Mouse (Mus musculus): ENCODE measurements around the gene Olfr1183. TPM values are rescaled to one million over a fixed set of nuclear protein-coding genes. Genes with fewer than 3 reads are reported as not detected.

The Olfr1183 gene
- polyA plus RNA-seq (2014; fragmentation: Illumina TruSeq; extraction: RNeasy Lipid Tissue Mini Kit (QIAGEN cat#74804)): not detected

DNA sequence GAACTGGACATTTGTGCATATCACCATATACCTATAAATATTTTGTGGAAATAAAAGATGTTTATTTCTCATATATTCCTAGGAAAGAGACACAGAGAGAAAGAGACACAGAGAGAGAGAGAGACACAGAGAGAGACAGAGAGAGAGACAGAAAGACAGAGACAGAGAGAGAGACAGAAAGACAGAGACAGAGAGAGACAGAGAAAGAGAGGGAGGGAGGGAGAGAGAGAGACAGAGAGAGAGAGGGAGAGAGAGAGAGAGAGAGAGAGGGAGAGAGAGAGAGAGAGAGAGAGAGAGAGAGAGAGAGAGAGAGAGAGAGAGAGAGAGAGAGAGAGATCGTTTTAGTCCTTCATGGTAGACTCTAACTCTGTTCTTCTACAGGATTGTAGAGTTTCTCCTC is at the start of gene Olfr1183:
TSS of gene Olfr1183 (plus strand) at position 301 of the 400 bp plus-strand sequence.

DNA sequence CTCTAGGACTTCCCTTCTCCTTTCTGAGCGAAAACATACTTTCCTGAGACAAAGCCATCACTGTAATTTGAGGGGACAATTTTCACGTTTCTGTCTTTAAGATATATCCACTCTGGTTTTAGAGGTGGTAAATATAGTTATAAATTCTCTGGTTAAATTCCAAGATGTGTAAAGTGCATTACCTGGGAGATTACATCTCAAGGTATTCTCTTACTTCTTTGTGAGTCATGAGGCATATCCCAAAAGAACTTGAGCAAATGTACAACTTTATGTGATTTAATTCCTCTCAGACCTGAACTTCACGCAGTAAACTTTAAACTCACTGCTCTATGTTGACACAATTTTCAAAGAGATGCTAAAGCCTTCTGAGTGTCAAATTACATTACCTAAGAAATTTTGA is 48.3 kb upstream of the Olfr1183 start, which contains the start of gene Olfr1179:
TSS of gene Olfr1179 (minus strand) at position 101 of the 400 bp plus-strand sequence.

DNA sequence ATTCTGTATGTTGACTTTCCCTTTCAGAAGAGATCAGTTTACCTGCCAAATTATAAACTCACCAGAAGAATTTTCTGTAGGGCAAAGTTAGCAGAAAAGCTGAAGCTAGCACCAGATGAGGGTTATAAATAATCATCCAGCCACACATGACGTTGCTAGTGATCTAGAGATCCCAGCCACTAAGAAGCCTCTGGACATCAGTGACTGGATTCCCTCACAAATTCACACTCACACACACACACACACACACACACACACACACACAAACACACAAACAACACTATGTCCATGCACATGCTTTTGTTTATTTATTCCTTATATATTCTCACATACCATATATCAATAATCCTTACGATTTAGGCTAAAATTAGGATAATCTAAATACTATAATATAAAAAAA is 35.6 kb upstream of the Olfr1183 start, which contains the start of gene Olfr1180:
TSS of gene Olfr1180 (minus strand) at position 101 of the 400 bp plus-strand sequence.

DNA sequence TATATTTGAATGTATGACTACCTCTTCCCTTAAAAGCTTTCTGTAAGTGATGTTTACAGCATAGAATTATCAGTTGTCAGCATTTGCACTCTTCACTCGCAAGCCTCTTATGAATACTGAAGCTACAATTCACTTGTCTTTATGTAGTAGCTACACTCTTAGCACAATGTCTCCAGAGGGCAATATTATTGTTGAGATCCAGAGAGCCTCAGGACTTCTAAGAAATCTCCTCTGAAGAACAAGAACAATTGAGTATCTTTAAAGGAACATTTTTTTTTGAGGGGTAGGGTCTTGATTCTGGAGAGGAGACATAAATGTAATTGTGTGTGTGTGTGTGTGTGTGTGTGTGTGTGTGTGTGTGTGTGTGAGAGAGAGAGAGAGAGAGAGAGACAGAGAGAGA is 28.6 kb upstream of the Olfr1183 start, which contains the start of gene Olfr1181:
TSS of gene Olfr1181 (minus strand) at position 101 of the 400 bp plus-strand sequence.

DNA sequence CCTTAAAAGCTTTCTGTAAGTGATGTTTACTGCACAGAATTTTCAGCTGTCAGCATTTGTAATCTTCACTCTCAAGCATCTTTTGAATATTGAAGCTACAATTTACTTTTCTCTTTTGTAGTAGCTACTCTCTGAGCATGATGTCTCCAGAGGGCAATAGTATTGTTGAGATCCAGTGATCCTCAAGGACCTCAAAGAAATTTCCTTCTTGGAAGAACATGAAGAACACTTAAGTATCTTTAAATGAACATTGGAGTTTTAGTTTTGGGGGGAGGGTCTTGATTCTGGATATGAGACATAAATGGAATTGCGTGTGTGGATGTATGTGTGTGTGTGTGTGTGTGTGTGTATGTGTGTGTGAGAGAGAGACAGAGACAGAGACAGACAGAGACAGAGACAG is 5.6 kb upstream of the Olfr1183 start, which contains the start of gene Gm13757:
TSS of gene Gm13757 (minus strand) at position 101 of the 400 bp plus-strand sequence.

DNA sequence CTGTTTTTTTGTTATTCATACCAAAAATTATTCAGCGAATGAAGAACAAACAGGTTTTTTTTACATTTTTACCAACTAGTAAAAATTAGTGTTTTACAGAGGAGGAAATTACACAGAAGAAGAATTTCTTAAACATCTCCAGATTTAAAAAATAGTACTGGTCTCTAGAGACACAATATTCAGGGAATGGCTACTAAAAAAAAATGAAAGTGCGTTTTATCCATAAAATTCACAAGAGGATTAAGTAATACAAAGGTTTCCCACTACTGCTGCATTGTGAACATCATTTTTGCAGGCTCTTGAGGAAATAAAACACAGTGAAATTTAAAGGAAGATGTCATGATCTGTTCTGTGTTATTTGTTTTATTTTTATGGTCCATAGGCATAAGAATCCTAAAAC is 28.6 kb downstream of the Olfr1183 start, which contains the start of gene Olfr1184:
TSS of gene Olfr1184 (plus strand) at position 301 of the 400 bp plus-strand sequence.

DNA sequence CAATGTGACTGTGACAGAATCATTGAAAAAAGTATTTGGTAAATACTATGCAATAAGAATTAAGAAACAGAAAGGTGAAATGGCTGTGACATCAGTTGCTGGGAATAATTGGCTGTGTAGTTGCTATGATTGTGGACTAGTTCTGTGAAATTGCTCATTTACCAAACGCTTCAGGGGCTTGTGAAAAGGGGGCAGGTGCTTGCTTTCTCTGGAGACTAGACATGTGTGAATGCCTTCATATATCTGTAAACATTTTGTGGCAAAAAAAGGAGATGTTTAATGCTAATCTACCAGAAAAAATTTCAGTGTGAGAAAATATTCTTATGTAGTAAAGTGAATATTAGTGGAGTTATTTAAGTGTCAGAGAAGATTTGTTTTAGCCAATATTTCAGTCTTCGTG is 38.4 kb downstream of the Olfr1183 start, which contains the start of gene Olfr1185-ps1:
TSS of gene Olfr1185-ps1 (plus strand) at position 301 of the 400 bp plus-strand sequence.

DNA sequence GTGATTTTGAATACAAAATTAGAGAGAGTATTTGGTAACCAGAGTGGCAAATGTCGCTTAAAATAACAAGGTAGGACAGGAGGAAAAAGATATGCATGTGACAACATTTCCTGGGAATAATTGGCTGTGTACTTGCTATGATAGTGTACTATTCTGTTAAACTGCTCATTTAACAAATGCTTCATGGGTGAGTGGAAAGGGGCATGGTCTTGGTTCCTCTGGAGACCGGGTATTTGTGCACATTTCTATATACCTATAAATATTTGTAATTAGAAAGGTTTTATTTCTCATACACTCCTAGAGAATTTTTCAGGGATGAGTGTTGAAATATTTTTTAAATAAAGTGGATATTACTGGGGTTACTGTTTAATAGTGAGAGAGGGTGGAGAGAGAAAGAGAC is 63.6 kb downstream of the Olfr1183 start, which contains the start of gene Olfr1186:
TSS of gene Olfr1186 (plus strand) at position 301 of the 400 bp plus-strand sequence.

Other genes with a start within 250 kb of the Olfr1183 start
- gene Olfr1170, start 226.5 kb upstream of the Olfr1183 start, polyA plus RNA-seq (2014; fragmentation: Illumina TruSeq; extraction: RNeasy Lipid Tissue Mini Kit (QIAGEN cat#74804)): not detected
- 0.20 TPM for gene Olfr1173, start 175.0 kb upstream of the Olfr1183 start, polyA plus RNA-seq (2014; fragmentation: Illumina TruSeq; extraction: RNeasy Lipid Tissue Mini Kit (QIAGEN cat#74804))
- gene Olfr1174-ps, start 139.7 kb upstream of the Olfr1183 start, polyA plus RNA-seq (2014; fragmentation: Illumina TruSeq; extraction: RNeasy Lipid Tissue Mini Kit (QIAGEN cat#74804)): not detected
- gene Olfr1175-ps, start 127.7 kb upstream of the Olfr1183 start, polyA plus RNA-seq (2014; fragmentation: Illumina TruSeq; extraction: RNeasy Lipid Tissue Mini Kit (QIAGEN cat#74804)): not detected
- gene Olfr1176, start 118.1 kb upstream of the Olfr1183 start, polyA plus RNA-seq (2014; fragmentation: Illumina TruSeq; extraction: RNeasy Lipid Tissue Mini Kit (QIAGEN cat#74804)): not detected
- not detected for gene Olfr1177-ps, start 108.4 kb upstream of the Olfr1183 start, polyA plus RNA-seq (2014; fragmentation: Illumina TruSeq; extraction: RNeasy Lipid Tissue Mini Kit (QIAGEN cat#74804))
- gene Olfr1178, start 67.8 kb upstream of the Olfr1183 start, polyA plus RNA-seq (2014; fragmentation: Illumina TruSeq; extraction: RNeasy Lipid Tissue Mini Kit (QIAGEN cat#74804)): not detected
- gene Olfr1179, start 48.4 kb upstream of the Olfr1183 start, polyA plus RNA-seq (2014; fragmentation: Illumina TruSeq; extraction: RNeasy Lipid Tissue Mini Kit (QIAGEN cat#74804)): not detected
- not detected for gene Olfr1180, start 35.7 kb upstream of the Olfr1183 start, polyA plus RNA-seq (2014; fragmentation: Illumina TruSeq; extraction: RNeasy Lipid Tissue Mini Kit (QIAGEN cat#74804))
- gene Olfr1181, start 28.7 kb upstream of the Olfr1183 start, polyA plus RNA-seq (2014; fragmentation: Illumina TruSeq; extraction: RNeasy Lipid Tissue Mini Kit (QIAGEN cat#74804)): not detected
- gene Gm13757, start 5.7 kb upstream of the Olfr1183 start, polyA plus RNA-seq (2014; fragmentation: Illumina TruSeq; extraction: RNeasy Lipid Tissue Mini Kit (QIAGEN cat#74804)): not detected
- gene Olfr1184, start 28.7 kb downstream of the Olfr1183 start, polyA plus RNA-seq (2014; fragmentation: Illumina TruSeq; extraction: RNeasy Lipid Tissue Mini Kit (QIAGEN cat#74804)): not detected
- not detected for gene Olfr1185-ps1, start 38.5 kb downstream of the Olfr1183 start, polyA plus RNA-seq (2014; fragmentation: Illumina TruSeq; extraction: RNeasy Lipid Tissue Mini Kit (QIAGEN cat#74804))
- gene Olfr1186, start 63.7 kb downstream of the Olfr1183 start, polyA plus RNA-seq (2014; fragmentation: Illumina TruSeq; extraction: RNeasy Lipid Tissue Mini Kit (QIAGEN cat#74804)): not detected
- gene Olfr1188, start 102.1 kb downstream of the Olfr1183 start, polyA plus RNA-seq (2014; fragmentation: Illumina TruSeq; extraction: RNeasy Lipid Tissue Mini Kit (QIAGEN cat#74804)): not detected
- gene Olfr1189, start 131.6 kb downstream of the Olfr1183 start, polyA plus RNA-seq (2014; fragmentation: Illumina TruSeq; extraction: RNeasy Lipid Tissue Mini Kit (QIAGEN cat#74804)): not detected
- not detected for gene Olfr1191-ps1, start 185.7 kb downstream of the Olfr1183 start, polyA plus RNA-seq (2014; fragmentation: Illumina TruSeq; extraction: RNeasy Lipid Tissue Mini Kit (QIAGEN cat#74804))
- gene Olfr1192-ps1, start 193.6 kb downstream of the Olfr1183 start, polyA plus RNA-seq (2014; fragmentation: Illumina TruSeq; extraction: RNeasy Lipid Tissue Mini Kit (QIAGEN cat#74804)): not detected
- gene Olfr1193, start 220.8 kb downstream of the Olfr1183 start, polyA plus RNA-seq (2014; fragmentation: Illumina TruSeq; extraction: RNeasy Lipid Tissue Mini Kit (QIAGEN cat#74804)): not detected
- not detected for gene Olfr1195, start 234.3 kb downstream of the Olfr1183 start, polyA plus RNA-seq (2014; fragmentation: Illumina TruSeq; extraction: RNeasy Lipid Tissue Mini Kit (QIAGEN cat#74804))
- not detected for gene Olfr1196, start 249.7 kb downstream of the Olfr1183 start, polyA plus RNA-seq (2014; fragmentation: Illumina TruSeq; extraction: RNeasy Lipid Tissue Mini Kit (QIAGEN cat#74804))